In the genomic region with DNA sequence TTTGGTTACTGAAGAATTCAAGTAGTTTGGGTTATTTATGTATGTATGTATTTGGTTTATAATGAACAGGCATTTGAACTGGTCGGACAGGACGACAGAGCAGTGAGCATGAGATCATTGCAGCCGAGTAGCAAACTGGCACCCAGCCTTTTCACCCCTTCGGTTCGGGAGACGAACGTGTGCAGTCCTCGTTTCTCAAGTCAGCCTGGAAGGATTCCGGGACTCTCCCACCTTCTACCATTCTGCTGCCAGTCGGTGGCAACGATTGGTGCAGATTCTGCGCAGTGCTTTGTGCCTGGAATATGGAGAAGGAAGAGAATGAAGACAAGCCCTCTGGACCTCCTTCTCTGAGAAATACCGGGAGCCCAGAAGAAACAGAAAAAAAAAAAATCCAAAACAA, we compare ENCODE assay signal across 9 mouse cellular contexts. TPM values are rescaled to one million over a fixed set of nuclear protein-coding genes. Genes with fewer than 3 reads are reported as not detected.
DNase-seq lines count a peak whose midpoint lies in the region; ATAC-seq lines count a peak whose summit lies in the region.
"Had no signal": no experiment of that assay in that cellular context is flagged by ENCODE, and none has a peak within 500 bp of the region (broad histone marks: within the 10 kb centered on the region; RNA-seq: fewer than 3 reads in every experiment).

No protein-coding gene starts in this region.

- H3K4me1 ChIP-seq in lung, embryonic 16.5 days (replicated peaks; ENCODE audit: control insufficient read depth, insufficient read depth, low read length), result peaks cover 3% of the 10 kb centered on the region; the same call in 1 of the 2 replicates

- H3K4me2 ChIP-seq in lung, embryonic 16.5 days (ENCODE audit: low read depth, low read length), result peak overlapping the region; percentile 36

- H3K27ac ChIP-seq in lung, embryonic 16.5 days (ENCODE audit: low read length), result no peak overlapping the region
- H3K27ac ChIP-seq: macrophage had no signal

- intact Hi-C loops in gastrocnemius, postnatal 36 days (cut with DNase I), result loop anchor here (2.0 kb wide), 1 partner anchor 94 kb away; no protein-coding TSS in a partner anchor

- no peaks in the 10 kb centered on the region for H3K36me3 ChIP-seq in lung, embryonic 16.5 days (ENCODE audit: control insufficient read depth, insufficient read depth, low read length)

- peak overlapping the region; percentile 25 for H3K4me3 ChIP-seq in lung, embryonic 16.5 days (ENCODE audit: low read length)

- no peaks in the 10 kb centered on the region for H3K9me3 ChIP-seq in lung, embryonic 16.5 days (ENCODE audit: control insufficient read depth, low read length)

- ATAC-seq in lung, embryonic 16.5 days (ENCODE audit: low read depth), result peak; percentile 65; the same call in 1 of the 2 replicates

- H3K27me3 ChIP-seq in lung, embryonic 16.5 days (ENCODE audit: control insufficient read depth, insufficient read depth, low read depth, low read length), result no peaks in the 10 kb centered on the region

- H3K9ac ChIP-seq in lung, embryonic 16.5 days (ENCODE audit: low read length), result 0 out of 2 replicates have a peak overlapping the region, but pooled peaks have one; percentile 1

- DNase-seq in brain, adult 2 months (ENCODE audit: low read depth, low spot score), result peak; percentile 98
- DNase-seq in cerebellum, postnatal 14 days, result peak; percentile 95 to 96
- peak; percentile 65 to 66 for DNase-seq in gastrocnemius, postnatal 36 days
- peak; percentile 16 to 44 for DNase-seq in kidney, postnatal 25 days
- peak; percentile 69 to 81 for DNase-seq in right cerebral cortex, postnatal 36 days (ENCODE audit: low spot score in 2 of 2)
- no peak for DNase-seq in embryo, embryonic 10.5 days (ENCODE audit: low spot score)
- no peak for DNase-seq in T-cell, adult 2 months (ENCODE audit: low spot score)

- WGBS in lung, embryonic 16.5 days, result 59% methylated on average over 13 of the region's 13 CpGs

RNA-seq across cellular contexts. Expression of a gene that starts 7.3 kb away (rescaled TPM):
- total RNA-seq in gastrocnemius, postnatal 36 days (2021), result not detected
- not detected in 2 replicates for polyA plus RNA-seq in lung, embryonic 16.5 days (2015; fragmentation: Nextera tagmentation; extraction: Ambion mirVana)
- polyA plus RNA-seq: macrophage had no signal

Comparison
In these comparisons a context has a peak if more than half of its experiments do, and no peak if none do; other contexts are left out.
1. DNase-seq: peak in brain, adult 2 months (single experiment), cerebellum, postnatal 14 days (2 of 2), gastrocnemius, postnatal 36 days (2 of 2), kidney, postnatal 25 days (2 of 2) and right cerebral cortex, postnatal 36 days (2 of 2); none in embryo, embryonic 10.5 days (single experiment) and T-cell, adult 2 months (single experiment).